Mouse (Mus musculus) granulocyte monocyte progenitor cell, adult 5-6 weeks (primary cell): ENCODE measurements around the gene Pmepa1. TPM values are rescaled to one million over a fixed set of nuclear protein-coding genes. Genes with fewer than 3 reads are reported as not detected.

ENCODE experiments used
- ATAC-seq: replicated peaks from 2 replicates; pipeline ENCODE4 v1.8.0; 2016; ENCODE audit warnings: mild to moderate bottlenecking, moderate TSS enrichment, inconsistent platforms; ENCODE audit not compliant: poor library complexity, severe bottlenecking
- total RNA-seq, 2 experiments: library from RNA; stranded (forward) in 1 of 2; stranded (reverse) in 1 of 2; fragments of 200-712, 200-1000 nt in 1 of 2; fragments of >200 nt in 1 of 2; fragmentation: Nextera tagmentation in 1 of 2; gene quantifications; 2 replicates each; pipeline ENCODE4 v1.2.3; 2014 to 2017

Pmepa1 gene
- total RNA-seq, 2 experiments from 2014 or later = not detected

GRCm38 (mm10) chr2:173257610-173258009 lies 18.7 kb downstream of the Pmepa1 start:
- no peak for ATAC-seq

GRCm38 (mm10) chr2:173256552-173256949 lies 19.8 kb downstream of the Pmepa1 start:
- ATAC-seq = no peak

- ATAC-seq = no peak
These were observed 20.4 kb downstream of the Pmepa1 start for GRCm38 (mm10) chr2:173255810-173256551.

- no peak for ATAC-seq
These were observed 22.3 kb downstream of the Pmepa1 start for GRCm38 (mm10) chr2:173253761-173254662.

GRCm38 (mm10) chr2:173251675-173252074 lies 24.7 kb downstream of the Pmepa1 start:
- no peak for ATAC-seq

- ATAC-seq = no peak
These were observed 25.2 kb downstream of the Pmepa1 start for GRCm38 (mm10) chr2:173251133-173251532.

- ATAC-seq = no peak
These were observed 25.9 kb downstream of the Pmepa1 start for GRCm38 (mm10) chr2:173250411-173250810.

GRCm38 (mm10) chr2:173249965-173250364 lies 26.4 kb downstream of the Pmepa1 start:
- ATAC-seq = no peak

- no peak for ATAC-seq
These were observed 26.9 kb downstream of the Pmepa1 start for GRCm38 (mm10) chr2:173249386-173249785.

- ATAC-seq = no peak
These were observed 27.5 kb downstream of the Pmepa1 start for GRCm38 (mm10) chr2:173248822-173249221.

- ATAC-seq = no peak
These were observed 28.4 kb downstream of the Pmepa1 start for GRCm38 (mm10) chr2:173247911-173248310.

- ATAC-seq = no peak
These were observed 29.1 kb downstream of the Pmepa1 start for GRCm38 (mm10) chr2:173247197-173247596.

- no peak for ATAC-seq
These were observed 29.6 kb downstream of the Pmepa1 start for GRCm38 (mm10) chr2:173246688-173247087.

GRCm38 (mm10) chr2:173245258-173245657 lies 31.1 kb downstream of the Pmepa1 start:
- no peak for ATAC-seq

GRCm38 (mm10) chr2:173244108-173244507 lies 32.2 kb downstream of the Pmepa1 start:
- no peak for ATAC-seq

GRCm38 (mm10) chr2:173243616-173244015 lies 32.7 kb downstream of the Pmepa1 start:
- ATAC-seq = no peak

GRCm38 (mm10) chr2:173242874-173243273 lies 33.5 kb downstream of the Pmepa1 start:
- no peak for ATAC-seq

GRCm38 (mm10) chr2:173240738-173241137 lies 35.6 kb downstream of the Pmepa1 start:
- ATAC-seq = no peak

GRCm38 (mm10) chr2:173238522-173238921 lies 37.8 kb downstream of the Pmepa1 start:
- no peak for ATAC-seq

- ATAC-seq = no peak
These were observed 40.6 kb downstream of the Pmepa1 start for GRCm38 (mm10) chr2:173235435-173236332.
